Mouse (Mus musculus) CD4-positive, CD25-positive, alpha-beta regulatory T cell (primary cell): Measurements from ENCODE around the gene Gtf2i. TPM values are rescaled to one million over a fixed set of nuclear protein-coding genes. Genes with fewer than 3 reads are reported as not detected.

Experiments used
- polyA plus RNA-seq: library from polyadenylated mRNA; unstranded; fragments of 100-300 nt; shearing (Covaris generic); gene quantifications from one replicate; pipeline ENCODE4 v1.2.1, GENCODE M21; 2017

Gene Gtf2i
- 130 TPM for polyA plus RNA-seq

GRCm38 (mm10) chr5:134314688-134315622 lies at the start of gene Gtf2i:
Gene Gtf2i (minus strand): TSS chr5:134314760.

GRCm38 (mm10) chr5:134229391-134229790 lies 85.2 kb downstream of the Gtf2i start, which contains the start of gene Ncf1:
Gene Ncf1 (minus strand): TSS chr5:134229625.

Other genes with a start within 250 kb of the Gtf2i start
- 10.9 TPM for gene Castor2, start 215.0 kb downstream of the Gtf2i start, polyA plus RNA-seq
- 16.6 TPM for gene Rcc1l, start 138.0 kb downstream of the Gtf2i start, polyA plus RNA-seq
- 12.7 TPM for gene Gtf2ird2, start 130.7 kb downstream of the Gtf2i start, polyA plus RNA-seq
- gene Ncf1, start 85.1 kb downstream of the Gtf2i start, polyA plus RNA-seq = 15.6 TPM
- gene Gtf2ird1, start 142.0 kb upstream of the Gtf2i start, polyA plus RNA-seq = 22.1 TPM
- gene Clip2, start 237.7 kb upstream of the Gtf2i start, polyA plus RNA-seq = 1.9 TPM
- gene Syna, start 245.4 kb upstream of the Gtf2i start, polyA plus RNA-seq = not detected